Mouse (Mus musculus): ENCODE results near the gene Sbp.

- TF ChIP-seq GATA1 (IDR thresholded peaks at IDR 0.05; ENCODE audit: borderline replicate concordance, low read length) = no peak
- no peak for TF ChIP-seq CTCF (IDR thresholded peaks at IDR 0.05; ENCODE audit: low read depth, low read length)
Measured at GRCm38 (mm10) chr17:23980297-23980909, 38.9 kb downstream of the Sbp start, which contains the start of gene Prss30.
